Mouse (Mus musculus): ENCODE results near the gene Il31ra. TPM values are rescaled to one million over a fixed set of nuclear protein-coding genes. Genes with fewer than 3 reads are reported as not detected.
"Not testable (repeated sequence)": the region's sequence is repeated elsewhere in the genome, so short reads cannot be mapped to it uniquely, and the experiment has no call there.

Gene Il31ra
- polyA plus RNA-seq, 1 experiment from 2014 or later: 0.08 TPM

- Histone ChIP-seq H3K9me3 (no peaks in the 10 kb centered on the region), H3K4me3 (no peak overlapping the region), H3K4me2 (replicated peaks) (no peak overlapping the region), H3K27ac (no peak overlapping the region), H3K4me1 (no peaks in the 10 kb centered on the region), H3K27me3 (no peaks in the 10 kb centered on the region), H3K36me3 (no peaks in the 10 kb centered on the region), H3K9ac (no peak overlapping the region)
- ATAC-seq (ENCODE audit: insufficient number of reproducible peaks, insufficient read depth, low FRiP score, low TSS enrichment): no peak
- 63% methylated on average over 2 of the region's 2 CpGs for WGBS
Observed at GRCm38 (mm10) chr13:112602607-112603006, 8.4 kb upstream of the Il31ra start.

- Histone ChIP-seq H3K4me3 (no peak overlapping the region), H3K4me1 (no peaks in the 10 kb centered on the region), H3K27me3 (no peaks in the 10 kb centered on the region), H3K27ac (no peak overlapping the region), H3K4me2 (replicated peaks) (no peak overlapping the region), H3K36me3 (no peaks in the 10 kb centered on the region), H3K9me3 (no peaks in the 10 kb centered on the region), H3K9ac (no peak overlapping the region)
- no peak for ATAC-seq (ENCODE audit: insufficient number of reproducible peaks, insufficient read depth, low FRiP score, low TSS enrichment)
- 46% methylated on average over 2 of the region's 2 CpGs for WGBS
Observed at GRCm38 (mm10) chr13:112590254-112590653, 3.9 kb downstream of the Il31ra start.

- H3K36me3 ChIP-seq: no peaks in the 10 kb centered on the region
- no peak overlapping the region for H3K9ac ChIP-seq
- H3K27ac ChIP-seq: no peak overlapping the region
- no peaks in the 10 kb centered on the region for H3K27me3 ChIP-seq
- H3K4me3 ChIP-seq: no peak overlapping the region
- no peaks in the 10 kb centered on the region for H3K4me1 ChIP-seq
- ATAC-seq (ENCODE audit: insufficient number of reproducible peaks, insufficient read depth, low FRiP score, low TSS enrichment): no peak
- H3K4me2 ChIP-seq (replicated peaks): no peak overlapping the region
- no peaks in the 10 kb centered on the region for H3K9me3 ChIP-seq
Observed at GRCm38 (mm10) chr13:112589625-112590024, 4.5 kb downstream of the Il31ra start.

GRCm38 (mm10) chr13:112584556-112585237, 9.5 kb downstream of the Il31ra start:
- H3K4me2 ChIP-seq (replicated peaks): no peak overlapping the region
- H3K4me3 ChIP-seq: no peak overlapping the region
- 46% methylated on average over 7 of the region's 7 CpGs for WGBS
- H3K27ac ChIP-seq: no peak overlapping the region
- no peaks in the 10 kb centered on the region for H3K27me3 ChIP-seq
- H3K4me1 ChIP-seq: peaks cover 9% of the 10 kb centered on the region; the same call in 1 of the 2 replicates
- ATAC-seq (ENCODE audit: insufficient number of reproducible peaks, insufficient read depth, low FRiP score, low TSS enrichment): no peak
- H3K9me3 ChIP-seq: no peaks in the 10 kb centered on the region
- no peak overlapping the region for H3K9ac ChIP-seq
- no peaks in the 10 kb centered on the region for H3K36me3 ChIP-seq

- WGBS: 88% methylated on average over 8 of the region's 8 CpGs
- ATAC-seq (ENCODE audit: insufficient number of reproducible peaks, insufficient read depth, low FRiP score, low TSS enrichment): no peak
- no peaks in the 10 kb centered on the region for H3K9me3 ChIP-seq
- no peak overlapping the region for H3K4me3 ChIP-seq
- no peak overlapping the region for H3K9ac ChIP-seq
- no peaks in the 10 kb centered on the region for H3K27me3 ChIP-seq
- H3K4me1 ChIP-seq: peaks cover 9% of the 10 kb centered on the region; the same call in 1 of the 2 replicates
- H3K27ac ChIP-seq: no peak overlapping the region
- no peak overlapping the region for H3K4me2 ChIP-seq (replicated peaks)
- no peaks in the 10 kb centered on the region for H3K36me3 ChIP-seq
Observed at GRCm38 (mm10) chr13:112582291-112582690, 11.9 kb downstream of the Il31ra start.

- H3K9ac ChIP-seq: no peak overlapping the region
- no peak for ATAC-seq (ENCODE audit: insufficient number of reproducible peaks, insufficient read depth, low FRiP score, low TSS enrichment)
- no peaks in the 10 kb centered on the region for H3K36me3 ChIP-seq
- H3K27me3 ChIP-seq: no peaks in the 10 kb centered on the region
- no peak overlapping the region for H3K27ac ChIP-seq
- H3K4me1 ChIP-seq: peaks cover 9% of the 10 kb centered on the region; the same call in 1 of the 2 replicates
- WGBS: 91% methylated on average over 3 of the region's 3 CpGs
- H3K4me2 ChIP-seq (replicated peaks): no peak overlapping the region
- H3K4me3 ChIP-seq: no peak overlapping the region
- no peaks in the 10 kb centered on the region for H3K9me3 ChIP-seq
Observed at GRCm38 (mm10) chr13:112581796-112582195, 12.4 kb downstream of the Il31ra start.

GRCm38 (mm10) chr13:112580590-112581320, 13.4 kb downstream of the Il31ra start:
- H3K4me3 ChIP-seq: no peak overlapping the region
- peaks cover 9% of the 10 kb centered on the region; the same call in 1 of the 2 replicates for H3K4me1 ChIP-seq
- H3K27me3 ChIP-seq: no peaks in the 10 kb centered on the region
- no peak overlapping the region for H3K27ac ChIP-seq
- H3K36me3 ChIP-seq: no peaks in the 10 kb centered on the region
- no peak overlapping the region for H3K4me2 ChIP-seq (replicated peaks)
- H3K9me3 ChIP-seq: no peaks in the 10 kb centered on the region
- no peak overlapping the region for H3K9ac ChIP-seq
- ATAC-seq (ENCODE audit: insufficient number of reproducible peaks, insufficient read depth, low FRiP score, low TSS enrichment): no peak
- 39% methylated on average over 11 of the region's 11 CpGs for WGBS

- not testable (repeated sequence) for H3K4me1 ChIP-seq; H3K27ac ChIP-seq; H3K36me3 ChIP-seq; ATAC-seq (ENCODE audit: insufficient number of reproducible peaks, insufficient read depth, low FRiP score, low TSS enrichment); H3K4me3 ChIP-seq; H3K4me2 ChIP-seq (replicated peaks); H3K27me3 ChIP-seq; H3K9ac ChIP-seq; H3K9me3 ChIP-seq
- WGBS: 94% methylated on average over 11 of the region's 11 CpGs
Observed at GRCm38 (mm10) chr13:112578041-112578440, 16.1 kb downstream of the Il31ra start.

- no peak for ATAC-seq (ENCODE audit: insufficient number of reproducible peaks, insufficient read depth, low FRiP score, low TSS enrichment)
- Histone ChIP-seq H3K27ac (no peak overlapping the region), H3K9ac (no peak overlapping the region), H3K27me3 (no peaks in the 10 kb centered on the region), H3K4me1 (no peaks in the 10 kb centered on the region), H3K4me2 (replicated peaks) (no peak overlapping the region), H3K9me3 (no peaks in the 10 kb centered on the region), H3K36me3 (no peaks in the 10 kb centered on the region), H3K4me3 (no peak overlapping the region)
Observed at GRCm38 (mm10) chr13:112573800-112574199, 20.4 kb downstream of the Il31ra start.

GRCm38 (mm10) chr13:112570768-112571167, 23.4 kb downstream of the Il31ra start:
- 69% methylated on average over 5 of the region's 5 CpGs for WGBS
- ATAC-seq (ENCODE audit: insufficient number of reproducible peaks, insufficient read depth, low FRiP score, low TSS enrichment): no peak
- H3K9me3 ChIP-seq: no peaks in the 10 kb centered on the region
- no peak overlapping the region for H3K27ac ChIP-seq
- H3K4me3 ChIP-seq: no peak overlapping the region
- no peaks in the 10 kb centered on the region for H3K27me3 ChIP-seq
- no peak overlapping the region for H3K9ac ChIP-seq
- no peaks in the 10 kb centered on the region for H3K4me1 ChIP-seq
- no peaks in the 10 kb centered on the region for H3K36me3 ChIP-seq
- H3K4me2 ChIP-seq (replicated peaks): no peak overlapping the region

- no peaks in the 10 kb centered on the region for H3K9me3 ChIP-seq
- ATAC-seq (ENCODE audit: insufficient number of reproducible peaks, insufficient read depth, low FRiP score, low TSS enrichment): no peak
- no peak overlapping the region for H3K27ac ChIP-seq
- H3K36me3 ChIP-seq: no peaks in the 10 kb centered on the region
- 59% methylated on average over 4 of the region's 4 CpGs for WGBS
- H3K9ac ChIP-seq: no peak overlapping the region
- no peak overlapping the region for H3K4me3 ChIP-seq
- no peaks in the 10 kb centered on the region for H3K27me3 ChIP-seq
- H3K4me1 ChIP-seq: no peaks in the 10 kb centered on the region
- H3K4me2 ChIP-seq (replicated peaks): no peak overlapping the region
Observed at GRCm38 (mm10) chr13:112569606-112570005, 24.6 kb downstream of the Il31ra start.

GRCm38 (mm10) chr13:112560554-112561138, 33.5 kb downstream of the Il31ra start:
- Histone ChIP-seq H3K9ac (no peak overlapping the region), H3K4me1 (no peaks in the 10 kb centered on the region), H3K36me3 (no peaks in the 10 kb centered on the region), H3K27me3 (no peaks in the 10 kb centered on the region), H3K4me2 (replicated peaks) (no peak overlapping the region), H3K27ac (no peak overlapping the region), H3K4me3 (no peak overlapping the region), H3K9me3 (no peaks in the 10 kb centered on the region)
- WGBS: 87% methylated on average over 6 of the region's 6 CpGs
- no peak for ATAC-seq (ENCODE audit: insufficient number of reproducible peaks, insufficient read depth, low FRiP score, low TSS enrichment)
